Mouse (Mus musculus): ENCODE data around the gene Riiad1.

GRCm38 (mm10) chr3:94430980-94431379, 49.2 kb downstream of the Riiad1 start:
- no peak for TF ChIP-seq EP300 (optimal IDR thresholded peaks at IDR 0.05)
- TF ChIP-seq CTCF (IDR thresholded peaks at IDR 0.05; ENCODE audit: low read depth), result no peak

Measured in stomach, postnatal 0 days (tissue).